Mouse (Mus musculus) right cerebral cortex, postnatal 14 days (tissue): ENCODE data around the gene Cfc1.

Experiments used
- DNase-seq: peaks from one replicate; pipeline ENCODE4 v3.0.0; 2022

Cfc1 gene

GRCm38 (mm10) chr1:34554275-34554674, 18.8 kb downstream of the Cfc1 start:
- no peak for DNase-seq

GRCm38 (mm10) chr1:34560843-34561242, 25.4 kb downstream of the Cfc1 start, which contains the start of gene Prss40:
TSS of gene Prss40 (minus strand) at chr1:34560943.
- DNase-seq: no peak

DNA sequence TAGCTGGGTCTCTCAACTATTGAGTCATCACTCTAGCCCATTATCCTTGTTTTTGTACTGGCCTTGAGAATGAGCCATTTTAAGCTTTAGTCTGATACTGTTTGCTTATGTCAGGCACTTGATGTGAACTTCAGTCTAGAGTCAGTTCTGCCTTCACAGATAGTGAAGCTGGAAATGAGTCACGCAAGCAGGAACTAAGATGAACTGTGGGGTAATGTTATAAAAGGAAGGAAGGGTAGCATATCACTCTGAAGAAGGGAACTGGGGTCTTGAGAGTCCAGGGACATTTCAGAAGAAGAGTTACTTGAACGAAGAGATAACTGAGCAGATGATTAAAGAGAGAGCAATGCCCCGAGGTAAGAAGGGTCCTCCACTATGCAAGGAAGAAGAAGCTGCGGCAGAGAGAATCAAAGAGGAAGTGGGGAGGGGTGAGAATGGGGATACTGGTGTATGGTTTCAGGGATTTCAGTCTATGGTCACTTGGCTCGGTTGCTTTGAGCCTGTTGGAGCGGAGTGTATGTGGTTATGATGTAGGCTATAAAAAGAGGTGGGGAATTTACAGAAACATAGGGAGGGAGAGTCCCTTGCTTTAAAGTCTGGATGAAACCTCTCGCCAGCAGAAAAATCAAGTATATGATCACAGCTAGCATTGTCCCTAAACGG, 29.1 kb downstream of the Cfc1 start:
- no peak for DNase-seq

DNA sequence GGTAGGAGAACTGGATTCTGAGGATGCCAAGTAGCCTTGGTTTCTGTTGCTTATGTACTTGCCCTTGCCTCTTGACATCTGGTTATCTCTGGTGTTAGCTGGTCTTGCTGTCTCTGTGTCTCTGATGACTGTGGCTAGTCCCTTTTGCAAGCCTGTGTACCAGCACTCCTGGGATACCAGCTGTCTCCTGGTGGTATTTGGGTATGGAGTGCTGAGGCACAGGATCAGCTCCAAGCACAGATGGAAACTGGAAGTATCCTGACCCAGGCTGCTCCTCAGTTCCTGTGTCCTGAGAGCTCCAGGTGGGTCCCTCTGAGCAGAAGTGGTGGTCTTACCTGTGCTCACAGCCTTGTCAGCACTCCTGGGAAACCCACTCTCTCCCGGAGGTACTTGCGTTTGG, 32.7 kb downstream of the Cfc1 start:
- no peak for DNase-seq

DNA sequence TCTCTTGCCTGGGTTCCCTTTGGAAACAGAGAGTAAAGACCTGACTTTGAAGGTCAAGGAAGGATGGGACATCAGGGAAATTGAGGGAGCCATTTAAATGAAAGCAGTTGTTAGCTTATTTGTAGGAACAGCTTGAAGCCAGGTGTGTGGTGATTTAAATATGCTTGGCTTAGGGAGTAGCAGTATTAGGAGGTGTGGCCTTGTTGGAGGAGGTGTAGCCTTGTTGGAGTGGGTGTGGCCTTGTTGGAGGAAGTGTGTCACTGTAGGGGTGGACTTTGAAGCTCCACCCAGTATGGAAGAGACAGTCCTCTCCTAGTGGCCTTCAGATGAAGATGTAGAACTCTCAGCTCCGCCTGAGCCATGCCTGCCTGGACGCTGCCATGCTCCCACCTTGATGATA, 34.4 kb downstream of the Cfc1 start:
- DNase-seq: no peak

GRCm38 (mm10) chr1:34571431-34571830, 36.0 kb downstream of the Cfc1 start:
- no peak for DNase-seq

- no peak for DNase-seq
Measured at GRCm38 (mm10) chr1:34573221-34573620, 37.8 kb downstream of the Cfc1 start.

- DNase-seq: peak; percentile 85
Measured at GRCm38 (mm10) chr1:34578851-34579781, 43.7 kb downstream of the Cfc1 start, which contains the start of gene Amer3. TSS of gene Amer3 (plus strand) at chr1:34579657.

DNA sequence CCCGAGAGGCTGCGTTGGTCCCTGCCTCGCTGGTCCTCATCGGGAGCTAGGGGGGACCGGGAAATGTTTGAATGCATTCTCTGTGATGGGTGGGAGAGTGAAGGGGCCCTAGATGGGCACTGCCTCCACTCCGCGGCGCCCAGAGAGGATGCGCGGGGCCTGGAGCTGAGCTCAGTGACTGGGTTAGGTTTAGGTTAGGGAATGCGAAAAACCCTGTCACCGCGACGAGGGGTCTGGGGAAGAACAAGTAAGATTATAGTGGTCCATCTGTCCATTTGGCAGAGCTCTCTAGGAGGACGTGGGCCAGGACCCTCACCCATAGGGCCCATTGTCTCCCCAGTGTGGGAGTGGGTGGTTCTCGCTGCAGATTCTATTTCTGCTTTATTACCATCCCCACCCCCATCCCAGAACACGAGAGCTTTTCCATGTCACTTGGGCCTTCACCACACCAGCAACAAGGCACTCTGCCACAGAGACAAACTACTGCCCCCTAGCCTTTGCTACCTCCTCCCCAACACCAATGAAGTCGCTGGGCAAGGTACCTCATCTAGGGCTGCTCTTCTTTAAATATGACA, 44.4 kb downstream of the Cfc1 start:
- DNase-seq: no peak

GRCm38 (mm10) chr1:34582218-34582617, 46.8 kb downstream of the Cfc1 start:
- no peak for DNase-seq

DNA sequence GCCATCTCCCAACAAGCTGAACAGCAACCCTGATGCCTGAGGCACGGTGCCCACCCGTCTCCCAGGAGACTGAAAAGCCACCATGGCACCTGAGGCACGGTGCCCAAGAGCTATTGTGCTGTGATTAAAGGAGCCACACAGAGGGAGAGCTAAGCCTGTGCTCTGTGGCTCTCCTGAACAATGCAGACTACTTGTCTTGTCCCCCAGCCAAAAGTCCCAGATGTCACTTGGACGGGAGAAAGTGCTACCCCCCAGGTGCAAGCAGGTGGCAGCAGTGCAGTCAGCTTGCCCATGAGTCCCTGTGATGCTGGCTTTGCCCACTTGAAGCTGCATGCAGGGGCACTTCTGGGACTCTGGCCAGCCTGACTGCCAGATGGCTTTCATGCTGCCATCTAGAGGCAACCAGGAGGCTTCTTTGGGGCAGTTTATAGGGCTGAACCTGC, 48.4 kb downstream of the Cfc1 start:
- DNase-seq: peak; percentile 77

- DNase-seq: no peak
Measured at GRCm38 (mm10) chr1:34584736-34585135, 49.3 kb downstream of the Cfc1 start.

GRCm38 (mm10) chr1:34587298-34588096, 52.0 kb downstream of the Cfc1 start:
- DNase-seq: no peak
